Mouse (Mus musculus) thymus, adult 18-20 months (tissue): Measurements from ENCODE around the gene Ptgdr.
"Not testable (repeated sequence)": the region's sequence is repeated elsewhere in the genome, so short reads cannot be mapped to it uniquely, and the experiment has no call there.

ENCODE experiments used
- DNase-seq, 2 experiments: peaks; one replicate each; pipeline ENCODE4 v3.0.0; 2022; ENCODE audit warnings: mixed read lengths in 2 of 2

Ptgdr gene

DNA sequence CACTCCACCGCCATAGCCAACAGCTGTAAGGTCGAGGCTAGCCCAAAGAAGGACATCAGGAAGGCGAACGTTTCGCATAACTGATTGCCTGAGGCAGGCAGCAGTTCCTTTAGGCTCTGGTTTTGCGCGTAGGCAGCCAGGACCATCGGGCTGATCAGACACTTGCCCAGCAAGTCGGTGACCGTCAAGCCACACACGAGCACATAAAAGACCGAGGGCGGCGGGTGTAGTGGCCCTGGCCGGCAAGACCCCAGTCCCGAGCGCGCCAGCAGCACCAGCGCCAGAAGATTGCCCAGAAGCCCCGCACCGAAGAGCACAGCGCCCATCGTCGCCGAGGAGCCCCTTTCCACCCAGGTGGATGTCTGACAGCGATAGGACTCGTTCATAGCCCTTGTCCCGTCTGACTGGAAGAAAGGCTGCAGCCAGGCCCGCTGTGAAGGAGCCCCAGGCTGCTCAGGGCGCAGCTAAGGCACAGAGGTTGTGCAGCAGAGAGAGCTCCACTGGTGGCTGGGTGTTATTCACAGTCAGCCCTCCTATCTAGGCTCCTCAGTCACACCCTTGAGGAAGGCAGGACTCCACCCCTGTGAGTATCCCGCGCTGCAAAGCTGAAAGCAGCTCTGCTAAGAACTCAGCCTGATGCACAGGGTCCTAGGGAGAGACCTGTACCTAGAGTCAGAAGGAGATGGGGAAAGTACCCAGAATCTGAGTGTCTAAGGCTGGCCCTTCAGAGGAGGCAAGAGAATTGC is at the start of gene Ptgdr:
Ptgdr (minus strand) TSS at position 508 of the 746 bp plus-strand sequence.
- no peak for DNase-seq

DNA sequence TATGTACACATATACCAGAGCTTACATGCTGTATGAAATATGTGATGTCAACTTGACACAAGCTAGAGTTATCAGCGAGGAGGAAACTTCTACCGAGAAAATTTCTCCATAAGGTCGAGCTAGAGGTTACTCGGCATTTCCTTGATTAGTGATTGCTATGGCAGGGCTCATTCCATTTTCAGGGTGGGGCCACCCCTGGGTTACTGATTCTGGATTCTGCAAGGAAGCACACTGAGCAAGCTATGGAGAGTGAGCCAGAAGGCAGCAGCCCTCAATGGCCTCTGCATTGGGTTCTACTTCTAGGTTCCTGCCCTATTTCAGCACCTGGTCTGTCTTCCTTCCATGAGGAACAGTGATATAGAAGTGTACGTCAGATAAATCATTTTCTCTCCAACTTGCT is 48.6 kb upstream of the Ptgdr start:
- DNase-seq, result no peak

- DNase-seq, result no peak
Observed at GRCm38 (mm10) chr14:44904199-44904598, 45.0 kb upstream of the Ptgdr start.

DNA sequence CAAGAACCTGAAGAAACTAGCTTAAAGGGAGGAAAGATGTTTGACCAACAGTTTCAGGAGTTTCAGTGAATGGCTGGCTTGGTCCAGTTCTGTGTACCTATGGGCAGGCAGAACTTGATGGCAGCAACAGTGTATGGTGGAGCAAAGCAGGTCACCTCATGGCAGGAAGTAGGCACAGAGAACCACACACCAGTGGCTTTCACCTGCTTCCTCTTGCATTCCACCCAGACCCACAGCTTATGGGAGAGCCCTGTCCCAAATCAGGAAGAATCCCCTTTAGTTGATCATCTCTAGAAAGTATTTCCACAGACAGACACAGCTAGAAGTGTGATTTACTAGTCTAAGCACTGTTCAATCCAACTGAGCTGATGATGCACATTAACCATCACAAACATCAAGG is 42.6 kb upstream of the Ptgdr start:
- not testable (repeated sequence) for DNase-seq

GRCm38 (mm10) chr14:44891387-44892132 is 32.4 kb upstream of the Ptgdr start:
- no peak for DNase-seq

DNA sequence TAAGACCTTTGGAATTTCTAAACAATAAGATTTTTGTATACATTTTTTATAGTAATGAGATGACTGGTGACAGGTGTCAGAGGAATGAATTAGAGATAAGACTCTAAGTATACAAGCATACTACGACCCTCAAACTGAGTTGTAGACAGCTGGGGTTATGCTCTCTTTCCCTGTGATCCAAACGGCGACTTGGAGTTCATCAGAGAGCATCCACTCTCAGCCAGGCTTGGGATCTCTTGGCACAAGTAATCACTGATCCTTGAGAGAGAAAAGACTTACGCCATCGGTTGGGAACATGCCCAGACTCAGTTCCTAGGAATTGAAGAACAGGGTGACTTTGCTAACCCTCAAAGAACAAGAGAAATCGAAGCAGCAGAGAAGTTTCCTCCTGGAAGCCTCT is 10.5 kb upstream of the Ptgdr start:
- no peak for DNase-seq

- DNase-seq, result no peak
Observed at GRCm38 (mm10) chr14:44865661-44866060, 6.5 kb upstream of the Ptgdr start.

DNA sequence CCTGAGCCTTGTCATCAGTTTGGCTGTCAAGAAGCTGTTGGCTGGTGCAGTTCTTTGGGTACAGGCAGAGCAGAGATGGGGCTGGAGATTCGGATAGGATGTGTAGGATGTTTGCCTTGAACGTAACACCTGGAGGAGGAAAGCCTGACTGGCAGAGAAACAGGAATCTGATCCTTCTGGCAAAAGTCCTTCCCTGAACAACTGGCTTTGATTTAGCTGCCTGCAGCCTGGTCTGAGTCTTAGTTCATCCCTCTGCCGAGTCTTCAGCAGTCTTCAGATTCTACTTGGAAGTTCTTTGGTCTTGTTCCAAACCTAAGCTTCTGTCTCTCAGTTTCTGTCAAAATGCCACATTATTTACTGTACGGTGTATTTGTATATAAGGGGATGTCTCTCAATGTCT is 3.9 kb upstream of the Ptgdr start:
- no peak for DNase-seq

- no peak for DNase-seq
Observed at GRCm38 (mm10) chr14:44861161-44861560, 2.0 kb upstream of the Ptgdr start.

GRCm38 (mm10) chr14:44858372-44858771 is 803 bp downstream of the Ptgdr start:
- DNase-seq, result no peak

GRCm38 (mm10) chr14:44850637-44851036 is 8.5 kb downstream of the Ptgdr start:
- DNase-seq, result not testable (repeated sequence)

GRCm38 (mm10) chr14:44847740-44848139 is 11.4 kb downstream of the Ptgdr start:
- no peak for DNase-seq

- DNase-seq, result no peak
Observed at GRCm38 (mm10) chr14:44846558-44847263, 12.5 kb downstream of the Ptgdr start.

DNA sequence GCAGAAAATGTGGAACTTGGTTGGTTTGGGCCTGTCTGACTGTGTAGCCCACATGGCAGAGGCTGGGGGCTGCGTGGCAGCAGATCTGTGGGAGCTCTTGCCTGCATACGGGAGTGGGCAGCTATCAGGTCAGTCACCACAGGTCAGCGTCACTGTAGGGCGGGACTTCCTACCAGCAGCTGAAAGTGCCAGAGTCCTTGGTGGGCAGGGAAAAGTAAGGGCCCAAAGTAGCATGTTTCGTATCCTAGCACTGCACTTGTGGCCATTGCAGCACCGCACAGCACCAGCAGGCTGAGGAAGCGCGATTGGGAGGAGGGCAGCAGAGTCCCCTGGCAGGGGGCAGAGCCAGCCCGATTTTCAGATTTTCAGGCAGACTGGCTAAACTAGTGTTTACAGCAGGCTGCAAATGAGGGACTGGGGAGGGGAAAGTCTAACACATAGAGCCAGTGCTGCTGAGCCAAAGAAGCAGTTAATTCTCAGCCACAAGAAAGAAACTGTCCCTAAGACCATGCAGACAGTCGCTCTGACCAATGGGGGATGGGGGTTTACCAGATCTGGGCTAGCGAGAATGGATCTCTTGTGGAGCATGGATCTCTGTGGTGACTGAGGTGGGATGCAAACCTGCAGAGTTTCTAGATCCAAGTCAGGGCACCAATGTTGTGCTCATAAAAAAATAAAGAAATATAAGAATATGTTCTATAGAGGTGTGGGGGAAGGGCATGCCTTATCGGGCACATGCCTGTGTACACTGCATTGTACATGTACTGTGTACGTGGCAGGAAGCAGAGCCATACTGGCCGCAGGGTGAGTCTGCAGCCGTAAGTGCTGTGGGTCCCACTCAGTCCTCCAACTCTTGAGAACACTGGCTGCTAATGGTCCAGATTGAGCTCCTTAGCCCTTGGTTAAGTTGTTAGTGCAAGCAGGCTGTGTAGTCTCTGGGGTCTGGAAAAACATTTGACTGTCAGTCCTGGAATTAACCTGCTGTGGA is 15.1 kb downstream of the Ptgdr start:
- no peak for DNase-seq

GRCm38 (mm10) chr14:44838685-44839084 is 20.5 kb downstream of the Ptgdr start:
- DNase-seq, result no peak

GRCm38 (mm10) chr14:44835132-44835531 is 24.0 kb downstream of the Ptgdr start:
- DNase-seq, result no peak

DNA sequence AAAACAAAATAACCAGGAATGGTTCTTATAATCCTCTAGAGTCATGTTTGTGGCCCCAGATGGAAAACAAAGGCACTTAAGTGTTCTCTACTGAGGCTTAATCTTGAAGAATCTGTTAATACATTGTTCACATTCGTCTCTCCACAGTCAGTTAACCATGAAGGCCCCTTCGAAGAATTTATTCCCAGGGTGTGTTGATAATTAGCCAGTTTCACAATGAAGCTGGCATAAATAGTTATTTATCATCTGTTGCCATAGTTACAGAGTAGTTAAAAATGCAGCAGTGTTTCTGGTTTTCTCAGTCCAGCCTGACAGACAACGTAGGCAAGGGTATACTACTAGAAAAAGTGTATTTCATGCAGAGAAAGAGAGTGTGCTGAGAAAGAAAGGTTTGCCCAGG is 25.0 kb downstream of the Ptgdr start:
- not testable (repeated sequence) for DNase-seq

GRCm38 (mm10) chr14:44833096-44833495 is 26.1 kb downstream of the Ptgdr start:
- DNase-seq, result not testable (repeated sequence)

- no peak for DNase-seq
Observed at GRCm38 (mm10) chr14:44827736-44828135, 31.4 kb downstream of the Ptgdr start.

DNA sequence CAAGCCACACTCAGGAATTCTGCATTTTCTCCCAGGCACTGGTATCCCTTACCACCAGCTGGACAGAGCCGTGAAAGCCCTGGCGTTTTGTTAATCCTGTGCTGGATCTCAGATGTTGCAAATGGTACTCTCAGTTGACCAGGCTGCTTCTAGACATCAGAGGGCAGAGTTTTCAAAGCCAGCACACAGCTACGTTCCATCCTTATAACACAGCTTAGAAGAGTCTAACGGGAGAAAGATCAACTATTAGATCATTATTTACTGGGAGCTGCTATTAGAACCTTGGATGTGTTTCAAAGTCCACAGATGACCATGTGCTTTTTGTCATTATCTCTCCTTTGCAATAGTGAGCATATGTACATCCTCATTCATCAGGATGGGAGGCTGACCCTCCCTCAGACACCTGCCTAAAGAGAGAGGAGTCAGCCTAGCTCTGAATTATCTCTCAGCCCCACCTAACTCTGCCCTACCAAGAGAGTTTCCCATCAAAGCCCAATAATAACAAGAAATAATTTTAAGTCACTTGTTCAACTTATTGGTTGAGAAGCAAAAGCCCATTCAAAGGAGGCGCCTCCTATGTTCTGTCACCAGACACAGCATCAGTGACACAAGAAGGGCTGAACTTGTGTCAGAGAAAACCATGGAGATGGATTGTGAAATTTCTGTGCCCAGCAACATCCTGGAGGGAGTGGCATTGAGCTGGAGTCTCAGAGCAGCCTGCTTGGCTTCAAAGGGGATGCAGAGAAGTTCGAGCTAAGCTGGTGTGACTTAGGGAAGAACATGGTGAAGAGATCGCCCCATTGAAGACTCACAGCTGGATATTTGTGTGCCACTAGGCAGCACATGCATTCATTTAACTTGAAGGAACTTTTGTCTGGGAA is 37.8 kb downstream of the Ptgdr start:
- DNase-seq, result no peak

DNA sequence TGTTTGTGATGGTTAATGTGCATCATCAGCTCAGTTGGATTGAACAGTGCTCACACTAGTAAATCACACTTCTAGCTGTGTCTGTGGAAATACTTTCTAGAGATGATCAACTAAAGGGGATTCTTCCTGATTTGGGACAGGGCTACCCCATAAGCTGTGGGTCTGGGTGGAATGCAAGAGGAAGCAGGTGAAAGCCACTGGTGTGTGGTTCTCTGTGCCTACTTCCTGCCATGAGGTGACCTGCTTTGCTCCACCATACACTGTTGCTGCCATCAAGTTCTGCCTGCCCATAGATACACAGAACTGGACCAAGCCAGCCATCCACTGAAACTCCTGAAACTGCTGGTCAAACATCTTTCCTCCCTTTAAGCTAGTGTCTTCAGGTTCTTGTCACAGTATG is 46.0 kb downstream of the Ptgdr start:
- DNase-seq, result not testable (repeated sequence)
